Mouse (Mus musculus): ENCODE data around the gene Slc33a1. TPM values are rescaled to one million over a fixed set of nuclear protein-coding genes. Genes with fewer than 3 reads are reported as not detected.

Gene Slc33a1
- polyA plus RNA-seq, 1 experiment from 2014 or later = 15.8 TPM

DNA sequence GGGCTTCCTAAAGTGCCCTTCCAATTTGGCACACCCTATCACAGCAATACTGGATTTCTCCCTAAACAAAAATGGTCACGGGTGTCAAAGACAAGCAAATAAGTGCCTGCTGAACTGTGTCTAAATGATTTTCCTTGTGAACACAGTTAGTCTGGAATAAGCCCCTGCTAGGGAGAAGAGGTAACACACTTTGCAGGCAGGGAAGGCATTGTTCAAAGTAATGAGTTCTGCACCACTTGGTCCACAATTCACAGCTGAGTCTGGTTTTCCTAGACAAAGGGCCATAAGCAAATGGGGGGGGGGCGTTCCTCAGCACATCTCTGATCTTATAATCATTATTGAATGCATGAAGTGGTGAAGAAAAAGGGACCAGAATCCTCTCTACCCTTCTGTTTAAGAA is 68.8 kb downstream of the Slc33a1 start:
- Histone ChIP-seq H3K4me1 (peaks cover 27% of the 10 kb centered on the region), H3K9ac (no peak overlapping the region), H3K4me2 (replicated peaks) (no peak overlapping the region), H3K36me3 (no peaks in the 10 kb centered on the region), H3K9me3 (no peaks in the 10 kb centered on the region), H3K27ac (no peak overlapping the region), H3K27me3 (peaks cover 5% of the 10 kb centered on the region; the same call in 1 of the 2 replicates), H3K4me3 (no peak overlapping the region)
- 46% methylated on average over 2 of the region's 2 CpGs for WGBS
- ATAC-seq (ENCODE audit: low FRiP score, low read depth) = no peak

DNA sequence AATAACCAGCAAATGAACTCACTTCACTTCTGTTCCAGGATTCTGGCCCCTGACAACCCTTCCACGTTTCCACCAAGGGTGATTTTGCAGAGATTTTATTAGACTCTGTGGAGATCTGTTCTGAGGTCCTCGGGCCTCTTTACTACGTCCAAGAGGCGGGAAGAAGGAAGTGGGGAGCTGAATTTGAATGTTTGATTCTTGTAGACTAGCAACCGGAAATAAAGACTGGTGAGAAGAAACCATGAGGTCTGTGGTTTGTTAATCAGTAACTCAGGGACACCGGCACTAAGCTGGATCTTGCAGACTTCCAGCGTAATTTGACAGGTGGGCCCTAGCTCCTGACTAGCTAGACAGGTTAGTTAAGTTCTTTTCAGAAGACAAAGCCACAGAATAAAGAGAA is 70.9 kb downstream of the Slc33a1 start:
- no peak for ATAC-seq (ENCODE audit: low FRiP score, low read depth)
- Histone ChIP-seq H3K27ac (no peak overlapping the region), H3K27me3 (no peaks in the 10 kb centered on the region), H3K4me1 (peaks cover 14% of the 10 kb centered on the region; the same call in 1 of the 2 replicates), H3K4me3 (no peak overlapping the region), H3K36me3 (no peaks in the 10 kb centered on the region), H3K4me2 (replicated peaks) (0 out of 2 replicates have a peak overlapping the region, but pooled peaks have one; percentile 23), H3K9ac (no peak overlapping the region), H3K9me3 (no peaks in the 10 kb centered on the region)
- 38% methylated on average over 7 of the region's 7 CpGs for WGBS

DNA sequence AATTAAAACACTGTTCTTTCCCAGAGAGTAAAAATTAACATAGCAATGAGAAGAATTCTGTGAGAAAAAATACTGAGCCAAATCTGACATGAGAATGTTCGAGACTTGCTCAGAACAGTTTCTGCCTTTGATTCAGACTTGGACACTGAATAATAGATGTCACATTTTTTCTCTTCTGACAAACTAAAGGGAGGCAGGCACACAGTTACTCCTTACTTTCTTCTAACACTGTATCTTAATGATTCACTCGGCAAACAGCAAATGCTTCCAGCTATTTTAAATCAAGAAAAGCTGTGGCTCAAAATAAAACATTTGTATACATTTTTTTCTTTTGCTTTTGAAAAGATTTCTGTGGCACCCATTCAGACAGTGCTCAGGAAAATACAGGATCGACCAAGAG is 72.4 kb downstream of the Slc33a1 start:
- ATAC-seq (ENCODE audit: low FRiP score, low read depth) = no peak
- H3K9me3 ChIP-seq = no peaks in the 10 kb centered on the region
- no peaks in the 10 kb centered on the region for H3K27me3 ChIP-seq
- peaks cover 9% of the 10 kb centered on the region; the same call in 1 of the 2 replicates for H3K4me1 ChIP-seq
- no peak overlapping the region for H3K4me3 ChIP-seq
- no peaks in the 10 kb centered on the region for H3K36me3 ChIP-seq
- H3K4me2 ChIP-seq (replicated peaks) = no peak overlapping the region
- WGBS = 50% methylated on average over 3 of the region's 3 CpGs
- H3K27ac ChIP-seq = no peak overlapping the region
- no peak overlapping the region for H3K9ac ChIP-seq

Other genes starting within 250 kb of the Slc33a1 start
- 0.94 and 1.1 TPM in 2 replicates for gene Plch1, start 65.3 kb downstream of the Slc33a1 start, polyA plus RNA-seq (2015; fragmentation: Nextera tagmentation; extraction: Ambion mirVana)
- gene E130311K13Rik, start 35.3 kb downstream of the Slc33a1 start, polyA plus RNA-seq (2015; fragmentation: Nextera tagmentation; extraction: Ambion mirVana) = 7.6 and 7.9 TPM in 2 replicates
- 53.1 and 53.3 TPM in 2 replicates for gene Gmps, start 11.3 kb upstream of the Slc33a1 start, polyA plus RNA-seq (2015; fragmentation: Nextera tagmentation; extraction: Ambion mirVana)
- gene Vmn2r1, start 116.8 kb upstream of the Slc33a1 start, polyA plus RNA-seq (2015; fragmentation: Nextera tagmentation; extraction: Ambion mirVana) = 0.03 and 0.06 TPM in 2 replicates
- gene Vmn2r2, start 177.2 kb upstream of the Slc33a1 start, polyA plus RNA-seq (2015; fragmentation: Nextera tagmentation; extraction: Ambion mirVana) = not detected in 2 replicates

Measured in limb, embryonic 13.5 days (tissue).